Mouse (Mus musculus): ENCODE measurements at regions not wholly inside any gene's neighbourhood (a gene's known extent, or its start where the extent isn't known, plus 50 kb on each side); places are given as distances from the start of the nearest gene placed in this dataset.

- TF ChIP-seq CTCF (IDR thresholded peaks at IDR 0.05; ENCODE audit: low read depth, low read length) (no peak), POLR2A (IDR thresholded peaks at IDR 0.05; ENCODE audit: extremely low read depth, insufficient read depth, low read length) (no peak)
Observed at GRCm38 (mm10) chr15:72322127-72322526, 1512.2 kb upstream of the Gm6569 start.
